Mouse (Mus musculus) forebrain, embryonic 15.5 days (tissue): ENCODE data around the gene Abr. TPM values are rescaled to one million over a fixed set of nuclear protein-coding genes. Genes with fewer than 3 reads are reported as not detected.
A peak's percentile ranks its signal among the peaks of the same experiment; 100 is the strongest.

Experiments
- ATAC-seq: fragments of 200-750 bp; cut with Nextera tagmentation; replicated peaks from 2 replicates; pipeline ENCODE4 v1.8.0; 2017; ENCODE audit warnings: mild to moderate bottlenecking, moderate TSS enrichment, moderate library complexity
- H3K27ac ChIP-seq: fragments of 300-500 bp; sonication (generic); replicated peaks from 2 replicates; pipeline ENCODE4 v1.5.1; 2015; ENCODE audit warnings: mild to moderate bottlenecking, inconsistent platforms
- H3K27me3 ChIP-seq: fragments of 300-500 bp; sonication (generic); 2 replicates; pipeline ENCODE4 v1.6.1; 2015; ENCODE audit warnings: inconsistent platforms
- H3K36me3 ChIP-seq: fragments of 300-500 bp; sonication (generic); 2 replicates; pipeline ENCODE4 v1.6.1; 2015; ENCODE audit warnings: mild to moderate bottlenecking, inconsistent platforms
- H3K4me1 ChIP-seq: fragments of 300-500 bp; sonication (generic); 2 replicates; pipeline ENCODE4 v1.6.1; 2015; ENCODE audit warnings: inconsistent platforms
- H3K4me2 ChIP-seq: fragments of 300-500 bp; sonication (generic); replicated peaks from 2 replicates; pipeline ENCODE4 v1.6.1; 2015; ENCODE audit warnings: mild to moderate bottlenecking, inconsistent platforms
- H3K4me3 ChIP-seq: fragments of 300-500 bp; sonication (generic); 2 replicates; pipeline ENCODE4 v1.5.1; 2015; ENCODE audit warnings: mild to moderate bottlenecking, inconsistent platforms
- H3K9ac ChIP-seq: fragments of 300-500 bp; sonication (generic); replicated peaks from 2 replicates; pipeline ENCODE4 v1.6.1; 2015; ENCODE audit warnings: mild to moderate bottlenecking, inconsistent platforms
- H3K9me3 ChIP-seq: fragments of 300-500 bp; sonication (generic); 2 replicates; pipeline ENCODE4 v1.6.1; 2016; ENCODE audit warnings: inconsistent platforms
- WGBS: fragments of 180-500 bp; shearing (Covaris S2); methylation state at CpG from one replicate; pipeline ENCODE4 v1.1.7; 2015; ENCODE audit warnings: mixed read lengths; 5-methylcytosine and 5-hydroxymethylcytosine counted together
- polyA plus RNA-seq: library from polyadenylated mRNA; unstranded; fragments of >200 nt; fragmentation: Nextera tagmentation; extraction: Ambion mirVana; gene quantifications from 2 replicates; pipeline ENCODE4 v1.2.1, GENCODE M21; 2015

Abr gene
- polyA plus RNA-seq, 1 experiment from 2014 or later: 111 TPM

DNA sequence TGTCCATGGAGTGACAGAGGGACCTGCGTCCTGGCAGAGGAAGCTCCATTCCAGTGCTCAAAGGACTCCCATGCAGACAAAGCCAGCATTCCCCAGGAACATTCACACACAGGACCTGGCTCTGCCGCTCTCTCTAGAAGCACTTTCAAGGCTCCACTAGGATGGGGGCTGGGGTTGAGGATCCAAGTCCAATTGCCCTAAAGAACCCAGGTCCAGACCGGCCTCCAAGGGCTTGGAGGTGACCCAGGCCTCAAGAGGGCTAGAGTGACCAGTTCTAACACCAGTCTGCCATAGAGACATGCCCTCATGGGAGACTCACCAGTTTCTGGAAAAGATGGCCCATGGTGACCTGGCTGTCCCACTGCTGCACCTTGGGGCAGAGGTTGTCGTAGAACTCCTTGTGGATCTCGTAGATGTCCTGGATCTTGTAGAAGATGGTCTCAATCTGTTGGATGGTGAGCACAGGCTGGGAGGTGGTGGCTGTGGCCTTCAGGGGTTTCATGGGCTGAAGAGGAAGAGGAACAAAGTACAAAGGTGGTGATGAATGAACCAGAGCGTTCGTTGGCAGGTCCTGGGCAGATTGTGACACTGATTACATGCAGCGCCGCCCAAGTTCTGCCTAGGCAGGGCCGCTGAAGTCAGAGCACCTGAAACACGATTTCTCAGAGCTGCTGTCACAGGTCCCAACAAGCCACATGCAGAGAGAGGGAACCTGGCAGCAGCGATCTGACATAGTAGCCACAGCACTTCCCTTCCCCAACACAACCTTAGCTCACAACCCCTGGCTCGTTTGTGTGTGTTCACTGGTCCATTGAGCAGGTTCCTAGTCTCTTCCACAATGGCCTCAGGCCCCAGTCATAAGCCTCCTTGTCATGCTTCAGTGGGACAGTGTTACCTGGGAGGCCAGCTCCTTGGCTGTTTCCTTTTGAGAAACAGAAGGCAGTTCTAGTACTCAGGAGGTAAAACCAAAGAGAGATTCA lies 143.1 kb downstream of the Abr start:
- Histone ChIP-seq H3K9me3 (no peaks in the 10 kb centered on the region), H3K27me3 (no peaks in the 10 kb centered on the region), H3K36me3 (peaks cover 7% of the 10 kb centered on the region; the same call in 1 of the 2 replicates), H3K4me2 (no peak overlapping the region), H3K4me3 (no peak overlapping the region), H3K27ac (no peak overlapping the region), H3K9ac (no peak overlapping the region), H3K4me1 (peaks cover 18% of the 10 kb centered on the region)
- WGBS: 87% methylated on average over 13 of the region's 13 CpGs
- no peak for ATAC-seq

DNA sequence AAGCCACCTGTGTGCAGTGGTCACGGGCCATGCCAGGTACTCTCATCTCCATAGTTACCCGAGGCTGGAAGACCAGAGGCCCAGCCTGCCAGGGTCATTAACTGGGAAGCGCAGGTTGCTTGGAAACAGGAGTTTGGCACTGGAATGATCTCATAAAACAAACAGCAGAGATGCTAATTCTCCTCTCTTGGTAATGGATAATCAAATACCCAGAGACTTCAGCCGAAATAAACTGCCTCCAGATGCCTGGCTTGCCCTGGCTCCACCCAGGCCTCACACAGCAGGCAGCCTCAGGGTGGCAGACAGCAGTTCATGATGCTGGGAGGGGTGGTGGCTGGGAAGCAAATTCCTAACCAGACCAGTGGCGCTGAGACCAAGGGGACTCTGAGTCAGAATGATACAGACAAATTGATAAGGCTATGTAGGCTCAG lies 145.0 kb downstream of the Abr start:
- H3K27me3 ChIP-seq: no peaks in the 10 kb centered on the region
- no peak overlapping the region for H3K4me3 ChIP-seq
- no peaks in the 10 kb centered on the region for H3K9me3 ChIP-seq
- H3K4me2 ChIP-seq: no peak overlapping the region
- H3K9ac ChIP-seq: no peak overlapping the region; the same call in 1 of the 2 replicates
- H3K27ac ChIP-seq: peak overlapping the region; percentile 33; the same call in 1 of the 2 replicates
- no peak for ATAC-seq
- H3K36me3 ChIP-seq: peaks cover 7% of the 10 kb centered on the region; the same call in 1 of the 2 replicates
- 21% methylated on average over 5 of the region's 5 CpGs for WGBS
- peaks cover 29% of the 10 kb centered on the region for H3K4me1 ChIP-seq

DNA sequence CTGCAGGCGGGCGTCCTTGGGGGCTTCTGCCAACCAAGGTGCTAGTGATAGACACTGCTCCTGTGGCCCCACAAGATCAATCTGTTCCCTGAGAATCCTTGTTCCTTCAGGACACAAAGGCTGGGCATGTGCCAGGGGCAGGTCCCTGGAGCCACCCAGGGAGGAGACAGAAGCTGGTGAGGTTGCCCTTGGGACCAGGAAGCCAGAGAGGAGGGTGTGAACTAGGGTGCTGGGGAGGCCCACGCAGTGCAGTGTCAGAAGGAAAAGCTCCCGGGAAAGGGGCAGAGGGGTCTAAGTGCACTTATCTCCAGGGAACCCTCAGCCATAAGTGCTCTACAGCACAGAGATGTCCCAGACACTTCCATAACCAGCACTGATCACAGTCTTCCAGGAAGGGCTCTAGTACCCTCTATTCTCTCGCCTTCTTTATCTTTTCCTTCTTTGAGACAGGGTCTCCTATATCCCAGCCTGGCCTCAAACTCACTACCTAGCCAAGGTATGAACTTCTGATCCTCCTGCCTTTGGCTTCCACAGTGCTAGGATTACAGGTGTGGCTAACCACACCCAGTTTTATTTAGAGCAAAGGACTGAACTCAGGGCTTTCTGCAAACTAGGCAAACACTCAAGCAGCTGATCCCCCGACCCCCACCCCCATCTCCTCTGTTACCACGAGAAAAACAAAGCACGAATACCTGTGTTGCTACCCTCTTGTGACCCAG lies 145.6 kb downstream of the Abr start:
- 71% methylated on average over 8 of the region's 8 CpGs for WGBS

DNA sequence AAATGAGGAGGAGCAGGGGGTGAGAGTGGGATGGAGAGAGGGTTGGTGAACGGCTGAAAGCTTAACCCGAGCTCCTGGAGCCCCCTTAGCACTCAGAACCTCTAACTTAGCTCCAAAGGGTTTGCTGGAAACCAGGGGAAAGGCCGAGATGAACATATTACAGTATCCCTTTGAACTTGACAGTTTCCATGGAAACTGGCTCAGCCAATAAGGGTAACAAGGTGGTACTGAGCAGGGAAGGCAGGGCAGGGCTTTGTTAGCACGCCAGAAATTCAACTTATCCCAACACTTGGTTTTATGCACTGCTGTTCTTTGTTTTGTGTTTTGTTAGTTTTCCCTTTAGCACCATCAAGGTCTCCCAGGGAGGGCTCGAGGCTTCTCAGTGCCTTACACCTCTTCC lies 149.5 kb downstream of the Abr start:
- Histone ChIP-seq H3K4me1 (peaks cover 59% of the 10 kb centered on the region), H3K27me3 (no peaks in the 10 kb centered on the region), H3K27ac (peak overlapping the region; percentile 80), H3K36me3 (no peaks in the 10 kb centered on the region), H3K4me3 (no peak overlapping the region), H3K9ac (peak overlapping the region; percentile 8; the same call in 1 of the 2 replicates), H3K9me3 (no peaks in the 10 kb centered on the region), H3K4me2 (peak overlapping the region; percentile 21)
- 6% methylated on average over 5 of the region's 5 CpGs for WGBS
- 0 out of 2 replicates have a peak, but pooled peaks have one; percentile 15 for ATAC-seq

More for the DNA sequence above, 145.6 kb downstream of the Abr start:
- Histone ChIP-seq H3K4me2 (no peak overlapping the region), H3K4me1 (peaks cover 34% of the 10 kb centered on the region), H3K9me3 (no peaks in the 10 kb centered on the region), H3K36me3 (peaks cover 7% of the 10 kb centered on the region; the same call in 1 of the 2 replicates), H3K27ac (0 out of 2 replicates have a peak overlapping the region, but pooled peaks have one; percentile 33), H3K27me3 (no peaks in the 10 kb centered on the region), H3K9ac (no peak overlapping the region), H3K4me3 (no peak overlapping the region)
- no peak for ATAC-seq

DNA sequence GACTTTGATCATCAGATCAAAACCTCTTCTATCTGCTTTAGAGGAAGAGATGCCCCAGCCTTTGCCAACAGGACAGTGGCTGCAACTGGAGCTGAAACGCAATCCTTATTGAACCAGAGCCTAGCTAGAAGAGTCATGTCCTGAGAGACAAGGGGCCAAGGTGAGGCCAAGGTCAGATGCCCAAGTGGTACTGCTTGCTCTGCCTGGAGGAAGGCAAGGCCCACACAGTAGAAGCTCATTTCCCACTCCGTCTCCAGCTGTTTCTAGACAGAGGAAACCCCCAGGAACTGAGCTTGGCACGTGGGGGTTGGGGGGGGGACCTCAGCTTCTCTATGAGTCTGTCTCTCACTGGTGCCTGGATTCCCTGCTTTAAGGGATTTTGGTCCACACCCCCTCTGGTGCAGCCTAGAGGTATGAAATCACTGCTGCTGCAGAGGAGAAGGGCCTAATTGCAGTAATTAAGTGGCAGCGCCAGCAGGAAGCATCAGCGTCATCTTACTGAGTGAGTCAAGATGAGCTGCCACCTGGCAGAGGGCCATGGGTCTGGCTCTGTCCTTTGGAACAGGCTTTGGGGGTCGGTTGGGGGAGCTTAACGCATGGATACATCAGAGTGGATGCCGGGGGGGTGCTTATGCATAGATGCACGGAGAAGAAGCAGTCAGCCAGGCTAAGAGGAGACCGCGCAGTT lies 152.7 kb downstream of the Abr start:
- H3K9ac ChIP-seq: 0 out of 2 replicates have a peak overlapping the region, but pooled peaks have one; percentile 82
- H3K9me3 ChIP-seq: no peaks in the 10 kb centered on the region
- peak overlapping the region; percentile 93 for H3K27ac ChIP-seq
- ATAC-seq: peak; percentile 28
- no peak overlapping the region for H3K4me2 ChIP-seq
- H3K36me3 ChIP-seq: no peaks in the 10 kb centered on the region
- H3K4me1 ChIP-seq: peaks cover 75% of the 10 kb centered on the region
- H3K27me3 ChIP-seq: no peaks in the 10 kb centered on the region
- WGBS: 15% methylated on average over 11 of the region's 11 CpGs
- H3K4me3 ChIP-seq: no peak overlapping the region

DNA sequence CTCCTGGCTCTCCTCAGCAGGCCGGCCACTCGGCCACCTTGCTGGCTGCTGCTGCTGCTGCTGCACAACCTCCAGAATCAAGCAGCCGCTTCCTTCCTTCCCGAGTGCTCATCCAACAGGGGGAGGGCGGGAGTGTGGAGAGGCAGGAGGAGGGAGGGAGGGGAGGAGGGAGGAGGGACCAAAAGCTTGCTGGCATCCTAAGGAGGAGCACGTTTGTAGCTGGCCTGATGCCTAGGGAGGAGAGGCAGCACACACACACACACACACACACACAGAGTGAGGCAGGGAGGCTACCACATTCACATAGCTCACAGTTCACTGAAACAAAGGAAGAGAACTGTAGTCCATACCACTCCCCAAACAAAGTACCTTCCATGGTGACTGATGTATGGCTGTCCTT lies 153.8 kb downstream of the Abr start:
- Histone ChIP-seq H3K9me3 (no peaks in the 10 kb centered on the region), H3K27ac (peak overlapping the region; percentile 93)
- WGBS: 5% methylated on average over 6 of the region's 6 CpGs

DNA sequence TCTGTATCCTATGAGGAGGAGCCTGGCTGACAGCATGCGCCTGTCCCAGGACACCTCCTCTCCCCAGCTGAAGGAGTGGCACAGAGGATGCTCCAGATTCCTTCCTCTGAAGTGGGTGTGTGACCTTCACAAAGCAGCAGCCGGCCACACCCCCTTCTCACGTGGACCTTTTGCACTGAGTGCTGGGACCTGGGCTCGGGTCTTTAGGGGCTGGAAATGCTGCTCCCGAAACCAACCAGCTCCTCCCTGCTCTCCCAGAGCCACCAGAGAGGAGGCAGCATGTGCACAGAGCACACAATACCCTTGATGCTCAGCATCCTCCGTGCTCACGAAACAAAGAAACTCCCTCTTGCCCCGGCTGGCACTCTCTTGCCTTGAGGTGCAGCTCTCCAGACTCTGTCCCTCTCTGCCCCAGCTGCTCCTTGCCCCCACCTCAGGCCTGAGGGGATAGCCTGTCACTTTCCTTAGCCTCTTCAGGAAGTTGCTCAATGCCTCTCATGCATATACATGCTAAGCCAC lies 154.6 kb downstream of the Abr start:
- no peaks in the 10 kb centered on the region for H3K27me3 ChIP-seq
- H3K4me1 ChIP-seq: peaks cover 73% of the 10 kb centered on the region
- 5% methylated on average over 8 of the region's 8 CpGs for WGBS
- H3K27ac ChIP-seq: peak overlapping the region; percentile 93
- H3K4me2 ChIP-seq: peak overlapping the region; percentile 55
- H3K4me3 ChIP-seq: peak overlapping the region; percentile 57
- no peaks in the 10 kb centered on the region for H3K9me3 ChIP-seq
- H3K9ac ChIP-seq: peak overlapping the region; percentile 82
- peak; percentile 48 for ATAC-seq
- peaks cover 16% of the 10 kb centered on the region for H3K36me3 ChIP-seq

More for the DNA sequence above, 153.8 kb downstream of the Abr start:
- H3K9ac ChIP-seq: peak overlapping the region; percentile 82
- no peaks in the 10 kb centered on the region for H3K27me3 ChIP-seq
- peaks cover 81% of the 10 kb centered on the region for H3K4me1 ChIP-seq
- ATAC-seq: peak; percentile 78
- peak overlapping the region; percentile 55 for H3K4me2 ChIP-seq
- H3K36me3 ChIP-seq: peaks cover 8% of the 10 kb centered on the region
- H3K4me3 ChIP-seq: peak overlapping the region; percentile 57

DNA sequence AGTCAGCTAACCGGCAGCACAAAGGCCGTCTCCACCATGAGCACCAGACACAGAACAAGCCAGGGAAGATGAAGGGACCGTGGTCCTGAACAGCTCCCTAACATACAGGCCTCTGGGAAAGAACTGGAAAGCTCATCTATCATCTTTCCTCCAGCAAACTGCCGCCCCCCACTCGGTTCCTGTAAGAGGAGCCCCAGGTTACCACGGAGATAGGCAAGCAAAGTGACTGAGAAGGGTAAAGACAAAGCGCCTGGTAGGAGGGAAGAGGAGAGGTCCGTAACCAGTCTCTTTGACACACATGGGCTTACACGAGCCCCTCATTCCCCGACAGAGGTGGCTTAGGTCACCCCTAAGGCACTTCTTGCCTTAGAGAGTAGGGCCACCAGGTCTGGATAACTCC lies 155.0 kb downstream of the Abr start:
- 25% methylated on average over 10 of the region's 10 CpGs for WGBS
- no peak for ATAC-seq
- Histone ChIP-seq H3K4me3 (peak overlapping the region; percentile 57), H3K9me3 (no peaks in the 10 kb centered on the region), H3K27me3 (no peaks in the 10 kb centered on the region), H3K4me2 (peak overlapping the region; percentile 55), H3K27ac (peak overlapping the region; percentile 93), H3K36me3 (peaks cover 20% of the 10 kb centered on the region), H3K9ac (peak overlapping the region; percentile 82), H3K4me1 (peaks cover 68% of the 10 kb centered on the region)

DNA sequence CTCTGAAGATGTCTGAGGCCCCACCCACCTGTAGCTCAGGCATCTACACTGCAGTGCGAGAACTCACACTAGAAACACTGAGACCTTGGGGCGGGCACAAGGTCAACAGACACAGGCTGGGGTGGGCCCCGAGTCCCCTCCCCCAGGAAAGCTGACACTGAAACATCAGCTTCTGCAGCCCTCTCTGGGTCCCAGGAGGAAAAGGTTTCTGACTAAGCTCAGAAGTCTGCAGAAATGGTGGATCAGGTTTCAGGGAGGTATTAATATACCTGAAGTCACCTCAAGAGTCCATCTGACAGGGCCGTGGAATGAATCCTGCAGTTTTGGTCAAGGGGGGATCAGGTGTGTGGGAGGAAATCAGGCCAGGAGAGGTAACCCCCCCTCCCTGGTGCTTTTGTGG lies 156.2 kb downstream of the Abr start:
- Histone ChIP-seq H3K36me3 (peaks cover 30% of the 10 kb centered on the region), H3K4me2 (peak overlapping the region; percentile 55), H3K4me3 (no peak overlapping the region; the same call in 1 of the 2 replicates), H3K27ac (no peak overlapping the region), H3K27me3 (no peaks in the 10 kb centered on the region), H3K9me3 (no peaks in the 10 kb centered on the region), H3K9ac (no peak overlapping the region), H3K4me1 (peaks cover 63% of the 10 kb centered on the region)
- no peak for ATAC-seq
- WGBS: 96% methylated on average over 4 of the region's 4 CpGs

DNA sequence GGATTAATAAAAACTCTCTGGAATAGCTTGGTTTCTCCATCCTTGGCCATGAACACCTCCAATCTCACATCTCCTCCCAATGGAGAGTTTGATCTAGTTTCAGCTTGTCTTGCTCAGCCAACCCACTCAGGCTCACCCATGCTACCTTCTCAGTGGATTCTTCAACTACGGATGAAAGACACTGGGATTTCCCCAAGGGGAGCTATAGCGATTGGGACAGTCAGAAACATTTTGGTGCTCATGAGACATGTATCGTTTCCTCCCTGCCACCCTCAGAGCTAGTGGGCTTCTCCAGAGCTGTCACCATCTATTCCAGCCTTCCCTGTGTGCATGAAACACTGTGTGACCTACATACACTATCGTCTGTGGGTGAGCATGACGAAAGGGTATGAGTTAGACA lies 160.4 kb downstream of the Abr start:
- H3K4me1 ChIP-seq: peaks cover 32% of the 10 kb centered on the region
- H3K27me3 ChIP-seq: no peaks in the 10 kb centered on the region
- H3K27ac ChIP-seq: no peak overlapping the region
- H3K36me3 ChIP-seq: peaks cover 61% of the 10 kb centered on the region
- H3K4me3 ChIP-seq: no peak overlapping the region
- ATAC-seq: no peak
- H3K9me3 ChIP-seq: no peaks in the 10 kb centered on the region
- 95% methylated on average over 5 of the region's 5 CpGs for WGBS
- H3K4me2 ChIP-seq: no peak overlapping the region
- H3K9ac ChIP-seq: no peak overlapping the region

DNA sequence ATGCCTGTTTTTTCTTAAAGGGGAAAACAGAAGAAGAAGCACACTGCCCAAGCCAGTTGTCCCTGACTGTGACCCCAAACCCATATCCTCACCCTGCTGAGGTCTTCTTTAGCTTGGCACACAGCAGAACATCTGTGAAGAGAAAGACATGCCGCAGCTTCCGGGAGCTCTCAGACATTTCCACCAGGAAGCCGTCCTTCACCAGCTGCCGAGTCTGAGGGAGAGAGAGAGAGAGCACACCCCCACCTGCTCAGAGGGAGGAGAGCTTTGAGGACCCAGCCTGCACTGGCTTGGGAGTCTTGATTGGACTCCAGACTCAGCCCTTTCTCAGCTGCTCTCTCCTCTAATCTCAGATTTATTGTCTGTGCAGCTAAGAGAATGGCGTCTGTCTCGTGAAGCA lies 160.9 kb downstream of the Abr start:
- ATAC-seq: no peak
- WGBS: 63% methylated on average over 6 of the region's 6 CpGs
- Histone ChIP-seq H3K27ac (no peak overlapping the region), H3K4me3 (no peak overlapping the region), H3K36me3 (peaks cover 64% of the 10 kb centered on the region), H3K4me2 (no peak overlapping the region), H3K9me3 (no peaks in the 10 kb centered on the region), H3K27me3 (no peaks in the 10 kb centered on the region), H3K9ac (no peak overlapping the region), H3K4me1 (peaks cover 31% of the 10 kb centered on the region)
